ENCODE assay signal across 10 mouse cellular contexts in genomic region chr2:10300244-10300643, GRCm38 (mm10).
DNase-seq lines count a peak whose midpoint lies in the region; ATAC-seq and TF ChIP-seq lines count a peak whose summit lies in the region.
"Had no signal": no experiment of that assay in that cellular context is flagged by ENCODE, and none has a peak within 500 bp of the region (broad histone marks: within the 10 kb centered on the region; RNA-seq: fewer than 3 reads in every experiment).

No protein-coding gene starts in this region.

- 59% methylated on average over 7 of the region's 7 CpGs for whole genome bisulfite sequencing in kidney, postnatal 0 days
- WGBS in embryonic facial prominence, embryonic 11.5 days: 45% methylated on average over 7 of the region's 7 CpGs
- WGBS in forebrain, embryonic 14.5 days: 59% methylated on average over 7 of the region's 7 CpGs

- no peaks in the 10 kb centered on the region for H3K4me1 ChIP-seq in kidney, postnatal 0 days (replicated peaks; ENCODE audit: insufficient read depth, low read length)
- peaks cover 8% of the 10 kb centered on the region for H3K4me1 ChIP-seq in testis, adult 2 months (ENCODE audit: control insufficient read depth, insufficient read depth, low read length)
- H3K4me1 ChIP-seq in embryonic facial prominence, embryonic 11.5 days (ENCODE audit: control insufficient read depth, insufficient read depth, low read length): no peaks in the 10 kb centered on the region
- H3K4me1 ChIP-seq in forebrain, embryonic 14.5 days (ENCODE audit: control insufficient read depth, insufficient read depth, low read length): 0 out of 2 replicates have a peak, but pooled peaks cover 3% of the 10 kb centered on the region

- no peak overlapping the region for H3K27ac ChIP-seq in kidney, postnatal 0 days
- no peak overlapping the region for H3K27ac ChIP-seq in testis, adult 2 months (ENCODE audit: control insufficient read depth, insufficient read depth, low read depth, low read length)
- no peak overlapping the region for H3K27ac ChIP-seq in embryonic facial prominence, embryonic 11.5 days (replicated peaks; ENCODE audit: low read depth, low read length)
- no peak overlapping the region for H3K27ac ChIP-seq in forebrain, embryonic 14.5 days (ENCODE audit: low read depth, low read length)
- H3K27ac ChIP-seq: limb, embryonic 15.5 days had no signal

- H3K9me3 ChIP-seq in kidney, postnatal 0 days (replicated peaks; ENCODE audit: low read length): no peaks in the 10 kb centered on the region
- H3K9me3 ChIP-seq in embryonic facial prominence, embryonic 11.5 days (replicated peaks; ENCODE audit: control insufficient read depth, low read length): no peaks in the 10 kb centered on the region
- no peaks in the 10 kb centered on the region for H3K9me3 ChIP-seq in forebrain, embryonic 14.5 days (replicated peaks; ENCODE audit: control insufficient read depth, low read length)
- H3K9me3 ChIP-seq: limb, embryonic 15.5 days had no signal

- H3K9ac ChIP-seq in kidney, postnatal 0 days (ENCODE audit: low read depth, low read length): no peak overlapping the region
- H3K9ac ChIP-seq in embryonic facial prominence, embryonic 11.5 days (replicated peaks; ENCODE audit: low read length): no peak overlapping the region
- no peak overlapping the region for H3K9ac ChIP-seq in forebrain, embryonic 14.5 days (ENCODE audit: low read length)
- H3K9ac ChIP-seq: limb, embryonic 15.5 days had no signal

- no peak for ATAC-seq in kidney, postnatal 0 days (replicated peaks; ENCODE audit: low FRiP score, low read depth)
- no peak for ATAC-seq in embryonic facial prominence, embryonic 11.5 days (replicated peaks; ENCODE audit: insufficient number of reproducible peaks, low FRiP score, low TSS enrichment, low read depth)
- ATAC-seq in forebrain, embryonic 14.5 days: no peak

- H3K4me2 ChIP-seq in kidney, postnatal 0 days (ENCODE audit: low read length): no peak overlapping the region
- H3K4me2 ChIP-seq in embryonic facial prominence, embryonic 11.5 days (ENCODE audit: low read depth, low read length): no peak overlapping the region
- H3K4me2 ChIP-seq in forebrain, embryonic 14.5 days (ENCODE audit: low read length): no peak overlapping the region

- H3K4me3 ChIP-seq in kidney, postnatal 0 days (replicated peaks; ENCODE audit: low read depth, low read length): no peak overlapping the region
- no peak overlapping the region for H3K4me3 ChIP-seq in testis, adult 2 months (ENCODE audit: control insufficient read depth, low read depth, low read length)
- H3K4me3 ChIP-seq in embryonic facial prominence, embryonic 11.5 days (ENCODE audit: low read depth, low read length): no peak overlapping the region
- H3K4me3 ChIP-seq in forebrain, embryonic 14.5 days (ENCODE audit: low read depth, low read length): no peak overlapping the region
- H3K4me3 ChIP-seq: limb, embryonic 15.5 days; myocyte had no signal

- TF ChIP-seq CTCF in kidney, postnatal 0 days (IDR thresholded peaks at IDR 0.05; ENCODE audit: low read depth): peak; percentile 47; the same call in 1 of the 2 replicates
- TF ChIP-seq CTCF in testis, adult 2 months (IDR thresholded peaks at IDR 0.05; ENCODE audit: control insufficient read depth, insufficient read depth, insufficient replicate concordance, low read depth, low read length): peak; percentile 55; the same call in 1 of the 2 replicates

- TF ChIP-seq POLR2A in testis, adult 2 months (IDR thresholded peaks at IDR 0.05; ENCODE audit: control insufficient read depth, low read depth, low read length): no peak

- H3K36me3 ChIP-seq in kidney, postnatal 0 days (ENCODE audit: insufficient read depth, low read length): no peaks in the 10 kb centered on the region
- no peaks in the 10 kb centered on the region for H3K36me3 ChIP-seq in testis, adult 2 months (ENCODE audit: control insufficient read depth, insufficient read depth, low read length)
- H3K36me3 ChIP-seq in embryonic facial prominence, embryonic 11.5 days (replicated peaks; ENCODE audit: control insufficient read depth, insufficient read depth, low read depth, low read length): no peaks in the 10 kb centered on the region
- H3K36me3 ChIP-seq in forebrain, embryonic 14.5 days (ENCODE audit: control insufficient read depth, insufficient read depth, low read length): no peaks in the 10 kb centered on the region
- H3K36me3 ChIP-seq: limb, embryonic 15.5 days had no signal

- H3K27me3 ChIP-seq in kidney, postnatal 0 days (ENCODE audit: insufficient read depth, low read length): 0 out of 2 replicates have a peak, but pooled peaks cover 8% of the 10 kb centered on the region
- no peaks in the 10 kb centered on the region for H3K27me3 ChIP-seq in testis, adult 2 months (ENCODE audit: control insufficient read depth, insufficient read depth, low read length)
- no peaks in the 10 kb centered on the region for H3K27me3 ChIP-seq in embryonic facial prominence, embryonic 11.5 days (ENCODE audit: control insufficient read depth, insufficient read depth, low read length)
- no peaks in the 10 kb centered on the region for H3K27me3 ChIP-seq in forebrain, embryonic 14.5 days (replicated peaks; ENCODE audit: control insufficient read depth, insufficient read depth, low read length)
- H3K27me3 ChIP-seq: limb, embryonic 15.5 days had no signal

- no peak for DNase-seq in kidney, postnatal 0 days (ENCODE audit: low spot score)
- DNase-seq in kidney, adult 9 months: no peak
- no peak for DNase-seq in testis, postnatal 14 days (ENCODE audit: low spot score)
- DNase-seq in embryonic facial prominence, embryonic 11.5 days (ENCODE audit: low spot score): peak; percentile 43
- no peak for DNase-seq in urinary bladder, postnatal 10 days (ENCODE audit: low spot score)
- DNase-seq in forebrain, embryonic 14.5 days (ENCODE audit: low spot score): no peak
- DNase-seq: kidney, adult 18-20 months had no signal
